In the genomic region with DNA sequence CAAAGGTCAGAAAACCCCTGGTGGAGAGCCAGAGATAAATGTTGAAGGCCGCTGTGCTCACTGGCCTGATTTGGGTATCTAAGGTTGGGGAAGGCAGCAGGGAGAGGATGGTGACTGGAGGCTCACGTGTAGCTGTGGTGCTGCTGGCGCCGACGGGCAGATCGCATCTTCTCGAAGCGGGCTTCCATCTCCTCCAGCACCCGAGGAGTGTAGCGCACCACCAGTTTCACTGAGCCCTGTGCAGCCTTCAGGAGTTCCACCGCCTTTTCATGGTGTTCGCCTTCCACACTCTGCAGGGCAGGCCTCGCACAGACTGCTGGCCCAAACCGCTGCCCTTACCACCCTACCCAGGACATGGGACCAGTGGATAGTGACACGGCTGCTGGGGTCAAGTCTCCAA, we compare ENCODE assay signal across 9 mouse cellular contexts. TPM values are rescaled to one million over a fixed set of nuclear protein-coding genes. Genes with fewer than 3 reads are reported as not detected.
A peak's percentile ranks its signal among the peaks of the same experiment; 100 is the strongest.
DNase-seq lines count a peak whose midpoint lies in the region; ATAC-seq and TF ChIP-seq lines count a peak whose summit lies in the region.
"Had no signal": no experiment of that assay in that cellular context is flagged by ENCODE, and none has a peak within 500 bp of the region (broad histone marks: within the 10 kb centered on the region; RNA-seq: fewer than 3 reads in every experiment).

No protein-coding gene starts in this region.

- 78% methylated on average over 15 of the region's 15 CpGs for WGBS in embryonic facial prominence, embryonic 12.5 days
- 82% methylated on average over 15 of the region's 15 CpGs for WGBS in intestine, embryonic 16.5 days
- WGBS in neural tube, embryonic 13.5 days, result 82% methylated on average over 15 of the region's 15 CpGs

- no peak overlapping the region for H3K9ac ChIP-seq in embryonic facial prominence, embryonic 12.5 days
- H3K9ac ChIP-seq in intestine, embryonic 16.5 days (ENCODE audit: low read depth, low read length), result 0 out of 2 replicates have a peak overlapping the region, but pooled peaks have one; percentile 69
- peak overlapping the region; percentile 79 for H3K9ac ChIP-seq in neural tube, embryonic 13.5 days

- ATAC-seq in embryonic facial prominence, embryonic 12.5 days (ENCODE audit: insufficient number of reproducible peaks, insufficient read depth, low FRiP score, low TSS enrichment), result no peak
- ATAC-seq in intestine, embryonic 16.5 days, result no peak
- no peak for ATAC-seq in neural tube, embryonic 13.5 days (ENCODE audit: low read depth)
- no peak for ATAC-seq in erythroid progenitor cell, adult 5-6 weeks (replicated peaks; ENCODE audit: low FRiP score, poor library complexity, severe bottlenecking)

- intact Hi-C loops in left cerebral cortex, adult 2 months (cut with DNase I), result no loop called here

- H3K9me3 ChIP-seq in embryonic facial prominence, embryonic 12.5 days, result no peaks in the 10 kb centered on the region
- H3K9me3 ChIP-seq in intestine, embryonic 16.5 days (ENCODE audit: control insufficient read depth, low read length), result no peaks in the 10 kb centered on the region
- H3K9me3 ChIP-seq in neural tube, embryonic 13.5 days, result no peaks in the 10 kb centered on the region

- H3K4me2 ChIP-seq in embryonic facial prominence, embryonic 12.5 days (replicated peaks), result peak overlapping the region; percentile 76
- 0 out of 2 replicates have a peak overlapping the region, but pooled peaks have one; percentile 98 for H3K4me2 ChIP-seq in intestine, embryonic 16.5 days (ENCODE audit: low read depth, low read length)
- H3K4me2 ChIP-seq in neural tube, embryonic 13.5 days, result peak overlapping the region; percentile 87

- peaks cover 57% of the 10 kb centered on the region for H3K27me3 ChIP-seq in embryonic facial prominence, embryonic 12.5 days
- peaks cover 26% of the 10 kb centered on the region for H3K27me3 ChIP-seq in intestine, embryonic 16.5 days (replicated peaks; ENCODE audit: control insufficient read depth, insufficient read depth, low read length)
- H3K27me3 ChIP-seq in neural tube, embryonic 13.5 days, result peaks cover 43% of the 10 kb centered on the region

- H3K4me3 ChIP-seq in left cerebral cortex, adult 2 months, result peak overlapping the region; percentile 84
- H3K4me3 ChIP-seq in embryonic facial prominence, embryonic 12.5 days, result peak overlapping the region; percentile 56
- no peak overlapping the region for H3K4me3 ChIP-seq in intestine, embryonic 16.5 days (ENCODE audit: low read length)
- peak overlapping the region; percentile 82 for H3K4me3 ChIP-seq in neural tube, embryonic 13.5 days

- DNase-seq in left cerebral cortex, adult 2 months (ENCODE audit: extremely low spot score in 1 of 2, low spot score in 2 of 2), result no peak
- no peak for DNase-seq in left cerebral cortex, adult 9 months (ENCODE audit: low spot score in 2 of 2)
- no peak for DNase-seq in embryo, embryonic 10 days (ENCODE audit: low spot score)
- DNase-seq in adrenal gland, postnatal 25 days, result no peak

- peak overlapping the region; percentile 97 for H3K27ac ChIP-seq in left cerebral cortex, adult 2 months
- no peak overlapping the region for H3K27ac ChIP-seq in embryonic facial prominence, embryonic 12.5 days
- H3K27ac ChIP-seq in intestine, embryonic 16.5 days (ENCODE audit: low read length), result no peak overlapping the region
- peak overlapping the region; percentile 93 for H3K27ac ChIP-seq in neural tube, embryonic 13.5 days (replicated peaks)

- H3K4me1 ChIP-seq in embryonic facial prominence, embryonic 12.5 days, result peaks cover 27% of the 10 kb centered on the region
- H3K4me1 ChIP-seq in intestine, embryonic 16.5 days (ENCODE audit: control insufficient read depth, insufficient read depth, low read length), result peaks cover 27% of the 10 kb centered on the region
- H3K4me1 ChIP-seq in neural tube, embryonic 13.5 days (replicated peaks), result peaks cover 66% of the 10 kb centered on the region

- peaks cover 7% of the 10 kb centered on the region; the same call in 1 of the 2 replicates for H3K36me3 ChIP-seq in embryonic facial prominence, embryonic 12.5 days
- H3K36me3 ChIP-seq in intestine, embryonic 16.5 days (ENCODE audit: control insufficient read depth, insufficient read depth, low read length), result peaks cover 3% of the 10 kb centered on the region; the same call in 1 of the 2 replicates
- H3K36me3 ChIP-seq in neural tube, embryonic 13.5 days, result peaks cover 18% of the 10 kb centered on the region

- TF ChIP-seq CTCF in left cerebral cortex, adult 2 months (IDR thresholded peaks at IDR 0.05), result no peak

RNA-seq across cellular contexts. Expression of gene Ppfia3, which starts 1.4 kb away (rescaled TPM):
- total RNA-seq in left cerebral cortex, adult 2 months (2021), result 100 to 1,000 TPM; 156 to 159 TPM
- polyA plus RNA-seq in embryonic facial prominence, embryonic 12.5 days (2016; fragmentation: Nextera tagmentation; extraction: Ambion mirVana), result 8.8 and 9.2 TPM in 2 replicates
- polyA plus RNA-seq in intestine, embryonic 16.5 days (2015; fragmentation: Nextera tagmentation; extraction: Ambion mirVana), result 10.3 and 12.0 TPM in 2 replicates
- polyA plus RNA-seq in neural tube, embryonic 13.5 days (2015; fragmentation: Nextera tagmentation; extraction: Ambion mirVana), result 18.4 and 20.3 TPM in 2 replicates
- 1.9 and 2.9 TPM in 2 replicates for total RNA-seq in adrenal gland, postnatal 25 days (2021)
- total RNA-seq in erythroid progenitor cell, adult 5-6 weeks (2015; ENCODE audit: low replicate concordance), result not detected in 2 replicates
- total RNA-seq in erythroid progenitor cell, adult 5-6 weeks (2017; ENCODE audit: low replicate concordance), result not detected in 2 replicates

RNA-seq across cellular contexts. Expression of gene Lin7b, which starts 2.2 kb away (rescaled TPM):
- total RNA-seq in left cerebral cortex, adult 2 months (2021), result 100 to 1,000 TPM; 156 to 178 TPM
- 1.2 and 1.9 TPM in 2 replicates for polyA plus RNA-seq in embryonic facial prominence, embryonic 12.5 days (2016; fragmentation: Nextera tagmentation; extraction: Ambion mirVana)
- 1.2 and 2.7 TPM in 2 replicates for polyA plus RNA-seq in intestine, embryonic 16.5 days (2015; fragmentation: Nextera tagmentation; extraction: Ambion mirVana)
- polyA plus RNA-seq in neural tube, embryonic 13.5 days (2015; fragmentation: Nextera tagmentation; extraction: Ambion mirVana), result 11.1 and 11.6 TPM in 2 replicates
- 8.7 TPM in 1 of 2 replicates, not detected in the other for total RNA-seq in adrenal gland, postnatal 25 days (2021)
- total RNA-seq in erythroid progenitor cell, adult 5-6 weeks (2015; ENCODE audit: low replicate concordance), result not detected in 2 replicates
- not detected in 2 replicates for total RNA-seq in erythroid progenitor cell, adult 5-6 weeks (2017; ENCODE audit: low replicate concordance)
- total RNA-seq: gastrocnemius, adult 18-20 months had no signal

RNA-seq across cellular contexts. Expression of gene Snrnp70, which starts 27.4 kb away (rescaled TPM):
- 100 to 1,000 TPM; 428 to 429 TPM for total RNA-seq in left cerebral cortex, adult 2 months (2021)
- 323 and 338 TPM in 2 replicates for polyA plus RNA-seq in embryonic facial prominence, embryonic 12.5 days (2016; fragmentation: Nextera tagmentation; extraction: Ambion mirVana)
- 139 and 150 TPM in 2 replicates for polyA plus RNA-seq in intestine, embryonic 16.5 days (2015; fragmentation: Nextera tagmentation; extraction: Ambion mirVana)
- polyA plus RNA-seq in neural tube, embryonic 13.5 days (2015; fragmentation: Nextera tagmentation; extraction: Ambion mirVana), result 186 and 225 TPM in 2 replicates
- total RNA-seq in adrenal gland, postnatal 25 days (2021), result 361 and 425 TPM in 2 replicates
- 143 and 194 TPM in 2 replicates for total RNA-seq in erythroid progenitor cell, adult 5-6 weeks (2015; ENCODE audit: low replicate concordance)
- total RNA-seq in erythroid progenitor cell, adult 5-6 weeks (2017; ENCODE audit: low replicate concordance), result 312 and 348 TPM in 2 replicates

RNA-seq across cellular contexts. Expression of gene Hrc, which starts 33.1 kb away (rescaled TPM):
- total RNA-seq in left cerebral cortex, adult 2 months (2021), result under 1 TPM; 0.23 to 0.61 TPM
- polyA plus RNA-seq in embryonic facial prominence, embryonic 12.5 days (2016; fragmentation: Nextera tagmentation; extraction: Ambion mirVana), result 0.81 and 1.5 TPM in 2 replicates
- 0.86 and 1.4 TPM in 2 replicates for polyA plus RNA-seq in intestine, embryonic 16.5 days (2015; fragmentation: Nextera tagmentation; extraction: Ambion mirVana)
- 0.55 and 0.74 TPM in 2 replicates for polyA plus RNA-seq in neural tube, embryonic 13.5 days (2015; fragmentation: Nextera tagmentation; extraction: Ambion mirVana)
- total RNA-seq in adrenal gland, postnatal 25 days (2021), result 0.18 TPM in 1 of 2 replicates, not detected in the other
- not detected in 2 replicates for total RNA-seq in erythroid progenitor cell, adult 5-6 weeks (2015; ENCODE audit: low replicate concordance)
- not detected in 2 replicates for total RNA-seq in erythroid progenitor cell, adult 5-6 weeks (2017; ENCODE audit: low replicate concordance)

RNA-seq across cellular contexts. Expression of gene Trpm4, which starts 34.6 kb away (rescaled TPM):
- 10 to 100 TPM; 18.5 to 24.6 TPM for total RNA-seq in left cerebral cortex, adult 2 months (2021)
- polyA plus RNA-seq in embryonic facial prominence, embryonic 12.5 days (2016; fragmentation: Nextera tagmentation; extraction: Ambion mirVana), result 16.1 and 18.5 TPM in 2 replicates
- polyA plus RNA-seq in intestine, embryonic 16.5 days (2015; fragmentation: Nextera tagmentation; extraction: Ambion mirVana), result 33.4 and 36.3 TPM in 2 replicates
- 7.1 and 7.2 TPM in 2 replicates for polyA plus RNA-seq in neural tube, embryonic 13.5 days (2015; fragmentation: Nextera tagmentation; extraction: Ambion mirVana)
- 9.3 and 14.2 TPM in 2 replicates for total RNA-seq in adrenal gland, postnatal 25 days (2021)
- not detected in 2 replicates for total RNA-seq in erythroid progenitor cell, adult 5-6 weeks (2015; ENCODE audit: low replicate concordance)
- not detected in 2 replicates for total RNA-seq in erythroid progenitor cell, adult 5-6 weeks (2017; ENCODE audit: low replicate concordance)

Comparison
In these comparisons a context has a peak if more than half of its experiments do, and no peak if none do; other contexts are left out.
1. H3K27ac ChIP-seq: peak in left cerebral cortex, adult 2 months (single experiment) and neural tube, embryonic 13.5 days (single experiment); none in embryonic facial prominence, embryonic 12.5 days (single experiment) and intestine, embryonic 16.5 days (single experiment).
2. RNA of gene Ppfia3, which starts 1.4 kb away (total RNA-seq): 156 to 159 TPM in left cerebral cortex, adult 2 months; 1.9 to 2.9 TPM in adrenal gland, postnatal 25 days and not detected in erythroid progenitor cell, adult 5-6 weeks; every median in the first group is over 10 times any median in the second.
3. RNA of gene Lin7b, which starts 2.2 kb away (total RNA-seq): 156 to 178 TPM in left cerebral cortex, adult 2 months; 8.7 TPM in adrenal gland, postnatal 25 days and not detected in erythroid progenitor cell, adult 5-6 weeks; every median in the first group is over 10 times any median in the second.
4. Peak in every context shown above with its lines, with median percentiles within 50 percentile points of each other: H3K4me2 ChIP-seq.